Mouse (Mus musculus): Measurements from ENCODE around the gene Oprd1. TPM values are rescaled to one million over a fixed set of nuclear protein-coding genes. Genes with fewer than 3 reads are reported as not detected.

Gene Oprd1
- total RNA-seq, 2 experiments from 2014 or later: 0.51 to 0.55 TPM

- no peak for DNase-seq
Observed at GRCm38 (mm10) chr4:132133920-132134319, 10.4 kb downstream of the Oprd1 start.

- no peak for DNase-seq
Observed at GRCm38 (mm10) chr4:132133381-132133780, 10.9 kb downstream of the Oprd1 start.

GRCm38 (mm10) chr4:132132297-132132696, 12.0 kb downstream of the Oprd1 start:
- DNase-seq: no peak

- no peak for DNase-seq
Observed at GRCm38 (mm10) chr4:132131790-132132189, 12.5 kb downstream of the Oprd1 start.

DNA sequence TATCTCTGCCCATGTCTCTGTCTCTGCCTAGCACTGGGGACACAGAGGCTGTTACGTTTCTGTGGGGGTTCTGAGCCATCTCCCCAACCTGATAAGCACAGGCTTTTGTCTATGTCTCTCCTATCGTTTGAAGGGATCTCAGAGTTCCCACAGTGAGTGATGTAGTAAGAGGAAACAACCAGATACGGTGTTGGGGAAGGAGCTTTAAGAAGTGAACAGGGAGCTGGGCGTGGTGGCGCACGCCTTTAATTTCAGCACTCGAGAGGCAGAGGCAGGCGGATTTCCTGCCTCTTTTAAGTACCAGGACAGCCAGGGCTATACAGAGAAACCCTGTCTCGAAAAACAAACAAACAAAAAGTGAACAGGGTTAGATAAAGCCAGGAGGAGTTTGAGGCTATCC, 13.2 kb downstream of the Oprd1 start:
- DNase-seq: no peak

DNA sequence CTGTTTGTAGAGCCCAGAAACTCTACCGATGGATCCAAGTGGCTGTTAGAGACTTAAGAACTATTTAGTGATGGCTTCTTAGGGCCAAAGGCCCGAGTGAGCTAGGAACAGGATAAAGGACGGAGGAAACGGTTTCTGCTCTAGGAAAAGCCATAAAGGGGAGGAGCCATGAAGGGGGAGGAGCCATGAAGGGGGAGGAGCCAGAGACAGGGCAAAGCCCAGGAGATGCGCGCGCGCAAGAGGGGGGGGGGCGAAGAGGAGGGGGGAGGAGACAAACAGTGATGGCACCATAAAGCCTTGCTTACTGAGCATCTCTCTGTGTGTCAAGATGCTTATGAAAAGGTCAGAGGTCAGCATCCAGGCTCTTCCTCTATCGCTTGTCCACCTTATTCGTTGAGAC, 13.6 kb downstream of the Oprd1 start:
- no peak for DNase-seq

DNA sequence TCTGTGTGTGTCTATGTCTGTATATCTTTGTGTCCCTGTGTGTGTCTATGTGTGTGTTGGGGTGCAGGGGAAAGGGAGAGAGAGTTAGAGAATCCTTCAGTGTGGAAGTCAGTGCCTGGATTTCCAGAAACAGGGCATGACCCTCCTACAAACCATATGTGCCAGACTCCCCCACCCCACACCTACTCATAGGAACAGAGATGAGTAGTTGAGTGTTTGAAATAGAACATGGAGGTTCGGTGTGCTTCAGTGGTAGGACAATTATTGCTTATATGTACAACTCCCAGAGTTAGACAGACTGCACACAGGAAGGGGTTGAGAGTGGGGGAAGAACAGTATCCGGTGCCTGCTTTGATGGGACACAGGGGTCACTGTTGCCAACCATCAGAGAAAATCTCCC, 14.2 kb downstream of the Oprd1 start:
- no peak for DNase-seq

- no peak for DNase-seq
Observed at GRCm38 (mm10) chr4:132128997-132129636, 15.2 kb downstream of the Oprd1 start.

- DNase-seq: no peak
Observed at GRCm38 (mm10) chr4:132127091-132127490, 17.2 kb downstream of the Oprd1 start.

- peak; percentile 36 for DNase-seq
Observed at GRCm38 (mm10) chr4:132123166-132123565, 21.1 kb downstream of the Oprd1 start.

GRCm38 (mm10) chr4:132121674-132122073, 22.6 kb downstream of the Oprd1 start:
- DNase-seq: peak; percentile 18

DNA sequence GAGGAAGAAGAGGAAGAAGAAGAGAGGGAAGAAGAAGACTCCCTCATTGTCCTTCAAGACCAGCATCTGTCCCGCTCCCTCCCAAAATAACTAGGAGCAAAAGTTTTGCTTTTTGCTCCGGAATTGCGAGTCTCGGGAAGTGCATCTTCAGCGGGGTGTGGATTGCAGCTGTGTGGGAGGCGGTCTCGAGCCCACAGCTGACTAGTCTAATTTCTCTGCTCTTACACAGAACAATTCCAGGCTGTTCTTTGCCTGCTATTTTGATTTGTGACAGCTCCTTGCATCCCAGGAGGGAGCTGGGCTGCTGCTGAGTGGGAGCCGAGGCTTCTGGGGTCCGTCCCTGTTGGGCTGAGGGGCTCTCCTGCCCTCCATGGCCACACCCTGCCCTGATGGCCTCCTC, 24.7 kb downstream of the Oprd1 start:
- no peak for DNase-seq

- no peak for DNase-seq
Observed at GRCm38 (mm10) chr4:132116315-132116714, 28.0 kb downstream of the Oprd1 start.

GRCm38 (mm10) chr4:132113411-132114095, 30.7 kb downstream of the Oprd1 start:
- DNase-seq: no peak

DNA sequence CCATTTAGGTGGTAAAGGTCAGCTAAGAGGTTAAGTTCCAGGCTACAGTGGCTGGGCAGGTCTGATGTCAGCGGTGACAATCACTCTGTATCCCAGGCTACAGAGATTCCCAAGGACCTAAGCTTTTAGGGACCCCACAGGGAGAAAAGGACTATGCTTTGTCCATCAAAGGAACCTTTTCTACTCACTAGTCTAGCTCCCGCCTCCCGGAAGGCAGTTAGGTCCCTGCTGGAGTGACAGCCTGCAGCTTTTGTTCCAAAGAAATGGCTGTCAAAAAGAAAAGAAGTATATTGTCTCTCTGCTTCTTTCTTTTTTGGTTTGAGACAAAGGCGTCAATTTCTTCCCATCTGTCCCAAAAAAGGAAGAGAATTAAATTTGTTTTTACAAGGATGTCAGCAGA, 33.1 kb downstream of the Oprd1 start:
- DNase-seq: no peak

DNA sequence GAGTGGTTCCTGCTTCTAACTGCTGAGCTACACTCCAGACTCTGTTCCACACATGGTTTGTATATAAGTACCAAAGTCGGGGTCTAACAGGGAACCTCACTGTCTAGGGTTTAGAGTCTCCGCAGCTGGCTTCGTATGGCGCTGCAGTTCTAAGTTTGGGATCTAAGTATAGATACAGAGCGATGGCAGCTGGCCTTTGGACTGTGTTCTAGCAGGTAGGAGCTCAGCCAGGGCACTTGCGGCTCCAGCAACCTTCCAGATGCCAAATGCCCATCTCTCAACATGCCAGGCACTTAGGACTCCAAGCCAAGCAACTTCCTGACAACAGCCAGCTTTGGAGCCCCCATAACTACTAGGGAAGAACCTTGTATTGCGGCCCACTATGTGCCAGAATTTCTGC, 36.1 kb downstream of the Oprd1 start:
- DNase-seq: no peak

DNA sequence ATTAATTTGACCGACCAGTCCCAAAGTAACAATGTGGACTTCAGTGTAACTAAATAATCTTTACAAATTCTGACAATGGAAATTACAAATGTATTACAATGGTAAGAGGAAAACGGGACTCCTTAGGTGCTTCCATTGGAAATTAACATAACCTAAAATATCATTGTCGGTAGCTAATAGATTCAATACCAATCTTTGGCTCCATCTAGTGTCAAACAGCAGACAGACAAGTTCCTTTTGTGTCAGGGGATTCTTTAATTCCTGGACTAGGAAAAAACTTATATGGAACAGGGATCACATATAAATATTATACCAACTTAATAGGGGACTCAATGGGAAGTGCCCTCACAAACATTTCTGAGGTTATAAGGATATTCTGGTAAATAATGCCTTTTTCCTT, 43.1 kb downstream of the Oprd1 start:
- DNase-seq: no peak

- DNase-seq: no peak
Observed at GRCm38 (mm10) chr4:132099548-132099947, 44.7 kb downstream of the Oprd1 start.

- no peak for DNase-seq
Observed at GRCm38 (mm10) chr4:132095043-132095442, 49.2 kb downstream of the Oprd1 start.

GRCm38 (mm10) chr4:132093928-132094327, 50.4 kb downstream of the Oprd1 start:
- peak; percentile 15 for DNase-seq

DNA sequence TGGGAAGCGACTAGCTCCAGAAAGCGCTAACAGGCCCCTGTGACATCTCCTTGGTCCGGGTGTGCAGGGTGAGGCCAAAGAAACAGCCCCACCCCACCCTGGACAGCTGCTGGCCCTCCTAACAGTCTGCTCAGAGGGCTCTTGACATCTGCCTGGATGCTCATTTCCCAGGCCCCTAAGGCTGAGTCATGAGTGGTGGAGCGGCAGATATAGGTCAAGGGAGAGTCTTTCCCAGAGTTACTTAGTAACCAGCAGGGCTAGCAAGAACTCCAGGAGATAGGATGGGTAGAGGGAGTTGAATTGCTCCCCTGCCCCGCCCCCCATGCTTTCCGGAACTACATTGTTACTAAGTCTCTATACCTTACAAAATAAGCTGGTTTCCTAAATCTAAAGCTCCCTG, 51.1 kb downstream of the Oprd1 start:
- DNase-seq: peak; percentile 10

- DNase-seq: peak; percentile 68
Observed at GRCm38 (mm10) chr4:132088921-132089320, 55.4 kb downstream of the Oprd1 start.

- no peak for DNase-seq
Observed at GRCm38 (mm10) chr4:132085114-132085513, 59.2 kb downstream of the Oprd1 start.

GRCm38 (mm10) chr4:132080492-132080983, 63.7 kb downstream of the Oprd1 start:
- DNase-seq: no peak
